Mouse (Mus musculus): Measurements from ENCODE around the gene Disc1. TPM values are rescaled to one million over a fixed set of nuclear protein-coding genes. Genes with fewer than 3 reads are reported as not detected.

The Disc1 gene
- polyA plus RNA-seq, 1 experiment, result 1.1 TPM

DNA sequence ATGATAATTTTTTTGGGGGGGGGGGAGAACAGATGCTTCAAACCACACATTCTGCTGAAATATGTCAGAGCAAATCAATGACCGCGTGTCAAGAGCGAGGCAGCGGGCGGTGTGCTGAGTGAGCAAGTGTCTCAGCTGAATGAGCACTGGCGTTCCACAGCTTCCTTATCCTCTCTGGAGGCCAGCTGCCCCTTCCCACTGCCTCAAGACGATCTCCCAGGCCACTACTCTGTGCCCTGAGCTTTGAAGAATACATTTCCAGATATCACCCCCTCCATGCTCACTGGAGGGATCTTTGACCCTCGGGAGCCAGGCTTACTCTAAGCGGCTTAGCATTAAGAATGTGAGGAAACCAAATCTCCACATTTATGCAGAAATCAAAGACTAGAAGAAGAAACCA is 59.2 kb downstream of the Disc1 start:
- no peak for DNase-seq
- Histone ChIP-seq H3K4me1 (ENCODE audit: control insufficient read depth, insufficient read depth, low read length) (no peaks in the 10 kb centered on the region), H3K4me3 (replicated peaks; ENCODE audit: extremely low read depth, low read depth, low read length) (no peak overlapping the region)
- 69% methylated on average over 9 of the region's 9 CpGs for WGBS
- TF ChIP-seq POLR2A (IDR thresholded peaks at IDR 0.05; ENCODE audit: borderline replicate concordance, extremely low read depth, low read depth, low read length), result no peak
- no peak for TF ChIP-seq CTCF (IDR thresholded peaks at IDR 0.05; ENCODE audit: insufficient read depth, low read length)

DNA sequence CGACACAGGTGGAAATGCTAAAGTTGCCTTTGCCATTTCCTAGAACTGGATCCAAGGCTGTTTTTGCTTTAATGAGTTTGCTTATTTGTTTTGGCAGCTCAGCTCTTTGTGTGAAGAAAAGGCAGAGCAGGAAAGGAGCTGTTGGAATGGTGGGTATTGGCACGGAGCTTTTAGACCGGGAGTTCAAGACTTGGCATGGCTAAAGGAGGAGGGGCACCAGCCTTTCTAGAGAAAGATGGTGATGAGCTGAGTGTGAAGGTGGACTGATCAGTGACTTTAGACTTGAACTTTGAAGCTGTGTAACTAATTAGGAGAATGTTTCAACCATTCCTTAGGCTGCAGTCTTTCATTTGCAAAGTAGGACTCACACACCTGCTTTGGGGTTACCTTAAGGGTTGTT is 59.8 kb downstream of the Disc1 start:
- 70% methylated on average over 3 of the region's 3 CpGs for WGBS
- no peaks in the 10 kb centered on the region for H3K4me1 ChIP-seq (ENCODE audit: control insufficient read depth, insufficient read depth, low read length)
- no peak overlapping the region for H3K4me3 ChIP-seq (replicated peaks; ENCODE audit: extremely low read depth, low read depth, low read length)
- DNase-seq, result no peak
- TF ChIP-seq CTCF (IDR thresholded peaks at IDR 0.05; ENCODE audit: insufficient read depth, low read length), result no peak
- TF ChIP-seq POLR2A (IDR thresholded peaks at IDR 0.05; ENCODE audit: borderline replicate concordance, extremely low read depth, low read depth, low read length), result no peak

DNA sequence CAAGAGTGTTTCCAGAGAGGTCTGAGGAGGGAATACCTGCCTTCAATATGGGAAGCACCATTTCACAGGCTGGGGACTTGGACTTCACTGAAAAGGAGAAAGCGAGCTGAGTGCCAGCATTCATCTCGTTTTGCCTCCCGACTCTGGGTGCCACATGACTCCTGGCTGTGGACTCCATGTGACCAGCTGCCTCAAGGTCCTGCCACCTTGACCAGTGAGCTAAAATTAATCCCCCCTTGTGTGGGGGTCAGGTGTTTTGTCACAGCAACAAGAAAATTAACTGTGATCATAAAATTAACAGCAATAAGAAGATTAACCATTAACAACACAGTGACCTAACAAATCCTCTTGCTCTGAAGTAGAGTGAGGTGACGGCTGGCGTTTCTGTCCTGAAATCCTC is 61.3 kb downstream of the Disc1 start:
- 84% methylated on average over 5 of the region's 5 CpGs for WGBS
- Histone ChIP-seq H3K4me1 (ENCODE audit: control insufficient read depth, insufficient read depth, low read length) (no peaks in the 10 kb centered on the region), H3K4me3 (replicated peaks; ENCODE audit: extremely low read depth, low read depth, low read length) (no peak overlapping the region)
- no peak for DNase-seq
- no peak for TF ChIP-seq CTCF (IDR thresholded peaks at IDR 0.05; ENCODE audit: insufficient read depth, low read length)
- no peak for TF ChIP-seq POLR2A (IDR thresholded peaks at IDR 0.05; ENCODE audit: borderline replicate concordance, extremely low read depth, low read depth, low read length)

DNA sequence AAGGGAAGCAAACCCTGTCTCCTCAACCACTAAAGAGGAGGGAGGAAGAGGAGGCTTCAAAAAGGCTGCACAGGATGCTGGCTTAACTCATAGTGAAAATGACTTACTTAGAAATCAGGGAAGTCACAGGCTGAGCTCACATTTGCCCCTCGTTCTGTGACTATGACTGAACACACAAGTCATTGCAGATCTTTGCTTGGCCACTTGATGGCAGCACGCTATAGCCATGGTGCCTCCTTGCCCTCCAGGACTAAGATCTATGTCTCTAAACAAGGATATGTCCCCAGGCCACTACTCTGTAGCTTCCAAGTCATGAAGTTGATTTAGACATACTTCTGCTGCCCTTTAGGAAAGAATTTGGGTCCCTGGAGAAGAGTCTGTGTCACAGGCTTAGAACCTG is 62.6 kb downstream of the Disc1 start:
- DNase-seq, result peak; percentile 33
- WGBS, result 17% methylated on average over 2 of the region's 2 CpGs
- H3K4me1 ChIP-seq (ENCODE audit: control insufficient read depth, insufficient read depth, low read length), result no peaks in the 10 kb centered on the region
- no peak for TF ChIP-seq POLR2A (IDR thresholded peaks at IDR 0.05; ENCODE audit: borderline replicate concordance, extremely low read depth, low read depth, low read length)
- peak; percentile 96 for TF ChIP-seq CTCF (IDR thresholded peaks at IDR 0.05; ENCODE audit: insufficient read depth, low read length)
- H3K4me3 ChIP-seq (replicated peaks; ENCODE audit: extremely low read depth, low read depth, low read length), result no peak overlapping the region

DNA sequence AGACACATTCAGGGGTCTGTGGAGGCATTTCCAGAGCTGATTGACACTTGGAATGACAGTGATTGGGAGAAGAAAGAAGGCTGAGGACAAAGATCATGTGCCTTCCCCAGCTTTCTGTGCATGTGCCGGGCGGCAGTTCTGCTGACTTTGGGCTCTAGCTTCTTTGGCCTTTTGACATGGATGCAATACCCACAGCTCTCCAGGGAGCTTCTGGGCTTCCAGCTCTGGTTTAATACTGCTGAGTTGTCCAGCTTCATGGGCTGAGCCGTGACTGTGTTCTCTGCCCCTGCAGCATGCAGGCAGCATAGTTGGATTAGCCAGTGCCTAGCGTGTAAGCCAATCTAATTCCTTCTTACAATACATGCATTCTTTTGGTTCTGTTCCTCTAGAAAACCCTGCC is 72.5 kb downstream of the Disc1 start:
- TF ChIP-seq POLR2A (IDR thresholded peaks at IDR 0.05; ENCODE audit: borderline replicate concordance, extremely low read depth, low read depth, low read length) (no peak), CTCF (IDR thresholded peaks at IDR 0.05; ENCODE audit: insufficient read depth, low read length) (no peak)

DNA sequence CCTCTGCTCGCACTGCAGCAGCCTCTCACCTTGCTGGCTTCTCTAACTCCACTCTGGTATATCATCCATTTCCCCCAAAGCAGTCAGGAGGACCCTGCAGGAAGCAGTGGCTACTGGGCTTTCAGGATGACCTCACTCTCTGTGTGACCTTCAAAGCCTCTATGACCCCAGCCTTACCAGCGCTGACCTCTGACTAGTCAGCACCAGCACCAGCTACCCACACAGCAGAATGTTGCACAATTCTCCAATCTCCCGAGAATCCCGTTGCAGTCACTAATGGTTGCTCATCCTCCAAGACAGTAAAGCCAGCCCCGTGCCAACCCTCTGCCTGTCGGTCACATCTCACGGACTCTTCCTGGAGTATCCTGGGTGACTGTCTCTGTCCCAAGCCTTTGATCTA is 73.6 kb downstream of the Disc1 start:
- TF ChIP-seq CTCF (IDR thresholded peaks at IDR 0.05; ENCODE audit: insufficient read depth, low read length), result no peak
- TF ChIP-seq POLR2A (IDR thresholded peaks at IDR 0.05; ENCODE audit: borderline replicate concordance, extremely low read depth, low read depth, low read length), result no peak
- no peaks in the 10 kb centered on the region for H3K4me1 ChIP-seq (ENCODE audit: control insufficient read depth, insufficient read depth, low read length)
- no peak overlapping the region for H3K4me3 ChIP-seq (replicated peaks; ENCODE audit: extremely low read depth, low read depth, low read length)
- DNase-seq, result no peak
- 88% methylated on average over 7 of the region's 7 CpGs for WGBS

More for the DNA sequence above, 72.5 kb downstream of the Disc1 start:
- DNase-seq, result no peak
- 77% methylated on average over 4 of the region's 4 CpGs for WGBS
- Histone ChIP-seq H3K4me3 (replicated peaks; ENCODE audit: extremely low read depth, low read depth, low read length) (no peak overlapping the region), H3K4me1 (ENCODE audit: control insufficient read depth, insufficient read depth, low read length) (no peaks in the 10 kb centered on the region)

DNA sequence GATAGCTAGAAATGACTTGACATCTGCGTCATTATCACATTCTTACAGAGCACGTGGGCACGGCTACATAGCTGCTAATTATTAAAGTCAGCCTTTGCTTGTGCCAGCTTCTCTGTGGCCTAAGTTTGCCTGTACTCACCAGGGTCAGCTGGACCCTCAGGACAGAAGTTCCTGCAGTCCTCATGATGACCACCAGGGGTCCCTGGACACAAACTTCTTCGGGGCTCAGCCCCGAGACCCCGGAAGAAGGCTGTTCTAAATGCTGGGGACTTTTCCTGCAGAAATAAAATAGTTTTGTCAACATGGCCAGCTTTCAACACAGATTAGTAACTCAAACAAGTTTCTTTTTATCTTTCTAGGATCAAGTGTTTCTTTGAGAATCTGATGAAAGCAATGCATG is 74.3 kb downstream of the Disc1 start:
- H3K4me3 ChIP-seq (replicated peaks; ENCODE audit: extremely low read depth, low read depth, low read length), result no peak overlapping the region
- DNase-seq, result peak; percentile 21
- WGBS, result 30% methylated on average over 6 of the region's 6 CpGs
- no peaks in the 10 kb centered on the region for H3K4me1 ChIP-seq (ENCODE audit: control insufficient read depth, insufficient read depth, low read length)
- TF ChIP-seq CTCF (IDR thresholded peaks at IDR 0.05; ENCODE audit: insufficient read depth, low read length) (peak; percentile 80), POLR2A (IDR thresholded peaks at IDR 0.05; ENCODE audit: borderline replicate concordance, extremely low read depth, low read depth, low read length) (no peak)

DNA sequence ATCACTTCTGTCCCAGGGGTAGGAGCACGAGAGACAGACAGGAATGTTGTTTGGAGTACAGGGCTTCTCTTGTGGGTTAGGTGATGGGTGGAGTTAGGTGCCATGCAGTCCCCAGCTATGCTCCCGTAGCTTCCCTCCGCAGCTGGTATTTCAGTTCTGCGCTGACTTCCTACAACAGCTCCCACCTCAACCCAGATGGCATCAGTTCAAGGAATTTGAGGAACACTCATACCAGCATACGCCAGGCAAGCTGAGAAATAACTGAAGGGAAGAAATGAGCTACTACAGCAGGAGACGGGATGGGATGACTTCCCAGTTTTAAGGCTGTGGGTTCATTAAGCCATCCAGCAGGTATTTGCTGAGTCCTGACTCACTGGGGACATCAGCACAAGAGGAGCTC is 76.8 kb downstream of the Disc1 start:
- no peak for TF ChIP-seq POLR2A (IDR thresholded peaks at IDR 0.05; ENCODE audit: borderline replicate concordance, extremely low read depth, low read depth, low read length)
- no peak for TF ChIP-seq CTCF (IDR thresholded peaks at IDR 0.05; ENCODE audit: insufficient read depth, low read length)
- WGBS, result 76% methylated on average over 6 of the region's 6 CpGs

DNA sequence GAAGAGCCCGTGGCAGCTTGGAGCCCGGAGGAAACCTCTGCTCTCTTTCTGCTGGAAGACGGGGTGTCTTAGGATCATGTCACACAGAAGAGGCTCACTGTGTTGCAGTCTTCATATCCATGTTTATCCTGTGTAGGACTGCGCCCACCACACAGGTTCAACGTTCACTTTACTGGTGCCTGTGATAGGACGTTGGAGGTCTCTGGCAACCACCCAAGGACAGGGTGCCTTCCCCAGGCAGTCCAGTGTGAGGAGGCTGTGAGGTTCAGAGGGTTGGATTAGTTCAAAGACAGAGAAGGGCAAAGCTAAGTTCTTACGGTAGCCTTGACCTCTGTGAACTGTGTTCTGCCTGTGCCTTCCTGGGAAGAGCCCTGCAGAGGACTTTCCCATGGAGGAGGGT is 77.3 kb downstream of the Disc1 start:
- WGBS, result 64% methylated on average over 7 of the region's 7 CpGs
- H3K4me3 ChIP-seq (replicated peaks; ENCODE audit: extremely low read depth, low read depth, low read length), result no peak overlapping the region
- TF ChIP-seq POLR2A (IDR thresholded peaks at IDR 0.05; ENCODE audit: borderline replicate concordance, extremely low read depth, low read depth, low read length) (no peak), CTCF (IDR thresholded peaks at IDR 0.05; ENCODE audit: insufficient read depth, low read length) (no peak)
- H3K4me1 ChIP-seq (ENCODE audit: control insufficient read depth, insufficient read depth, low read length), result no peaks in the 10 kb centered on the region
- no peak for DNase-seq

More for the DNA sequence above, 76.8 kb downstream of the Disc1 start:
- DNase-seq, result no peak
- Histone ChIP-seq H3K4me1 (ENCODE audit: control insufficient read depth, insufficient read depth, low read length) (no peaks in the 10 kb centered on the region), H3K4me3 (replicated peaks; ENCODE audit: extremely low read depth, low read depth, low read length) (no peak overlapping the region)

DNA sequence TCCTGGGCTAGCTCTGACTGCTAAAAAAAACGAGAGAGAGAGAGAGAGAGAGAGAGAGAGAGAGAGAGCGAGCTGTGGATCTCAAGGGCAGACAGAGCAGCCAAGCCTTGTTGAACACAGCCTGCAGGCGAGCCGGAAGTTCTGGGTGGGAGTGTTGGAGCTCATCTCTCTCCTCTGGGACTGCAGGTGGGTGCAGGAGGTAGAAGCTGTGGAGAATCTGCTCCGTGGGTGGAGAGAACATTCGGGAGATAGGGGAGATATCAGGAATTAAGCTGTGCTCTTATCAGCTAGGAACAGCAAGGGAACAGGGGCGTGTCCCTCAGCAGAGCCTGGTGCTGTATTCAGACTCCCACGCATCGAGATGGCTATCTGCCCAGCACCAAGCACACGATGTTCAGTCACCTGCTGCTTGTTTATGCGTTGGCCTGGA is 79.7 kb downstream of the Disc1 start:
- DNase-seq, result no peak

More for the DNA sequence above, 79.7 kb downstream of the Disc1 start:
- WGBS, result 43% methylated on average over 11 of the region's 11 CpGs
- TF ChIP-seq CTCF (IDR thresholded peaks at IDR 0.05; ENCODE audit: insufficient read depth, low read length) (no peak), POLR2A (IDR thresholded peaks at IDR 0.05; ENCODE audit: borderline replicate concordance, extremely low read depth, low read depth, low read length) (no peak; the same call in 1 of the 2 replicates)
- Histone ChIP-seq H3K4me1 (ENCODE audit: control insufficient read depth, insufficient read depth, low read length) (no peaks in the 10 kb centered on the region), H3K4me3 (replicated peaks; ENCODE audit: extremely low read depth, low read depth, low read length) (no peak overlapping the region)

Data from lung, adult 2 months (tissue).